Mouse (Mus musculus): Measurements from ENCODE around the gene Mmp14. TPM values are rescaled to one million over a fixed set of nuclear protein-coding genes. Genes with fewer than 3 reads are reported as not detected.

Gene Mmp14
- total and polyA plus RNA-seq, 3 experiments = 19.4 to 29.9 TPM; not detected in 1

GRCm38 (mm10) chr14:54424634-54425033 lies 6.8 kb upstream of the Mmp14 start:
- peak overlapping the region; percentile 94 for H3K9ac ChIP-seq (ENCODE audit: control insufficient read depth, low read depth, low read length, poor library complexity, severe bottlenecking)

GRCm38 (mm10) chr14:54425540-54425939 lies 5.9 kb upstream of the Mmp14 start:
- peaks cover 5 to 42% of the 10 kb centered on the region in 2 experiments; a peak in 3 of 4 replicates for H3K4me1 ChIP-seq (ENCODE audit: control insufficient read depth in 1 of 2, insufficient read depth in 2 of 2, low read length in 2 of 2)
- peaks cover 0 to 44% of the 10 kb centered on the region in 2 experiments; a peak in 2 of 4 replicates for H3K36me3 ChIP-seq (ENCODE audit: control insufficient read depth in 1 of 2, insufficient read depth in 2 of 2, low read length in 2 of 2)
- H3K9ac ChIP-seq (ENCODE audit: control insufficient read depth, low read depth, low read length, poor library complexity, severe bottlenecking) = peak overlapping the region; percentile 94
- peak overlapping the region; percentile 100 for H3K27ac ChIP-seq (ENCODE audit: control insufficient read depth, low read depth, low read length)
- peak overlapping the region; percentile 42 to 67 for H3K4me3 ChIP-seq (ENCODE audit: control insufficient read depth in 1 of 2, insufficient read depth in 1 of 2, low read depth in 2 of 2, low read length in 2 of 2)
- H3K9me3 ChIP-seq (replicated peaks; ENCODE audit: insufficient read depth, low read length) = no peaks in the 10 kb centered on the region
- peak; percentile 53 for DNase-seq (ENCODE audit: low read depth, low spot score)
- H3K79me2 ChIP-seq (ENCODE audit: control insufficient read depth, insufficient read depth, low read length, poor library complexity) = peaks cover 25% of the 10 kb centered on the region
- TF ChIP-seq MAX (IDR thresholded peaks at IDR 0.05; ENCODE audit: low read length) (no peak), EP300 (IDR thresholded peaks at IDR 0.05; ENCODE audit: low read depth in 1 of 2, low read length in 2 of 2) (peak in 1 of 2 experiments; percentile 49; a peak in 3 of 4 replicates), ETS1 (IDR thresholded peaks at IDR 0.05; ENCODE audit: low read depth, low read length) (peak; percentile 70; the same call in 1 of the 2 replicates), KAT2A (conservative IDR thresholded peaks at IDR 0.05; ENCODE audit: low read depth, low read length) (no peak), POLR2A (IDR thresholded peaks at IDR 0.05; ENCODE audit: control insufficient read depth in 1 of 2, insufficient read depth in 1 of 2, low read depth in 1 of 2, low read length in 2 of 2, poor library complexity in 1 of 2) (no peak), RCOR1 (IDR thresholded peaks at IDR 0.05; ENCODE audit: low read depth, low read length) (peak; percentile 49; the same call in 1 of the 2 replicates), GATA1 (IDR thresholded peaks at IDR 0.05; ENCODE audit: low read depth, low read length) (peak; percentile 85), NELFE (IDR thresholded peaks at IDR 0.05; ENCODE audit: low read depth, low read length) (peak; percentile 44; the same call in 1 of the 2 replicates)
- H3K27me3 ChIP-seq (ENCODE audit: control insufficient read depth in 1 of 2, insufficient read depth in 2 of 2, low read length in 2 of 2) = no peaks in the 10 kb centered on the region

More at GRCm38 (mm10) chr14:54424634-54425033, 6.8 kb upstream of the Mmp14 start:
- H3K27me3 ChIP-seq (ENCODE audit: control insufficient read depth in 1 of 2, insufficient read depth in 2 of 2, low read length in 2 of 2) = no peaks in the 10 kb centered on the region
- peaks cover 0 to 37% of the 10 kb centered on the region in 2 experiments; a peak in 2 of 4 replicates for H3K36me3 ChIP-seq (ENCODE audit: control insufficient read depth in 1 of 2, insufficient read depth in 2 of 2, low read length in 2 of 2)
- peaks cover 5 to 33% of the 10 kb centered on the region in 2 experiments; a peak in 3 of 4 replicates for H3K4me1 ChIP-seq (ENCODE audit: control insufficient read depth in 1 of 2, insufficient read depth in 2 of 2, low read length in 2 of 2)
- H3K27ac ChIP-seq (ENCODE audit: control insufficient read depth, low read depth, low read length) = peak overlapping the region; percentile 100
- no peaks in the 10 kb centered on the region for H3K9me3 ChIP-seq (replicated peaks; ENCODE audit: insufficient read depth, low read length)
- H3K79me2 ChIP-seq (ENCODE audit: control insufficient read depth, insufficient read depth, low read length, poor library complexity) = peaks cover 25% of the 10 kb centered on the region
- peak overlapping the region; percentile 12 to 67; a peak in 3 of 4 replicates for H3K4me3 ChIP-seq (ENCODE audit: control insufficient read depth in 1 of 2, insufficient read depth in 1 of 2, low read depth in 2 of 2, low read length in 2 of 2)
- peak; percentile 93 for TF ChIP-seq SIN3A (IDR thresholded peaks at IDR 0.05; ENCODE audit: low read length)
- TF ChIP-seq TCF12 (IDR thresholded peaks at IDR 0.05; ENCODE audit: low read depth, low read length) = peak; percentile 92
- TF ChIP-seq USF1 (IDR thresholded peaks at IDR 0.05; ENCODE audit: low read depth, low read length) = no peak
- peak; percentile 44 for TF ChIP-seq RCOR1 (IDR thresholded peaks at IDR 0.05; ENCODE audit: low read depth, low read length)
- TF ChIP-seq BHLHE40 (IDR thresholded peaks at IDR 0.05; ENCODE audit: borderline replicate concordance, low read depth, low read length) = no peak
- peak in 1 of 2 experiments; percentile 46; a peak in 1 of 4 replicates for TF ChIP-seq POLR2A (IDR thresholded peaks at IDR 0.05; ENCODE audit: control insufficient read depth in 1 of 2, insufficient read depth in 1 of 2, low read depth in 1 of 2, low read length in 2 of 2, poor library complexity in 1 of 2)
- no peak for TF ChIP-seq ZNF384 (IDR thresholded peaks at IDR 0.05; ENCODE audit: low read depth, low read length)
- TF ChIP-seq RAD21 (IDR thresholded peaks at IDR 0.05; ENCODE audit: low read depth, low read length) = no peak
- TF ChIP-seq MAFK (IDR thresholded peaks at IDR 0.05; ENCODE audit: borderline replicate concordance, low read depth, low read length) = no peak; the same call in 1 of the 2 replicates
- no peak for TF ChIP-seq KAT2A (conservative IDR thresholded peaks at IDR 0.05; ENCODE audit: low read depth, low read length)
- no peak for TF ChIP-seq POLR2AphosphoS5 (IDR thresholded peaks at IDR 0.05; ENCODE audit: borderline replicate concordance, low read depth, low read length)
- peak; percentile 95 to 97 for TF ChIP-seq EP300 (IDR thresholded peaks at IDR 0.05; ENCODE audit: low read depth in 1 of 2, low read length in 2 of 2)
- no peak; the same call in 1 of the 2 replicates for TF ChIP-seq POLR2AphosphoS2 (IDR thresholded peaks at IDR 0.05; ENCODE audit: low read length)
- peak; percentile 90 for TF ChIP-seq ETS1 (IDR thresholded peaks at IDR 0.05; ENCODE audit: low read depth, low read length)
- TF ChIP-seq NELFE (IDR thresholded peaks at IDR 0.05; ENCODE audit: low read depth, low read length) = peak; percentile 51
- peak; percentile 37; the same call in 1 of the 2 replicates for TF ChIP-seq TAL1 (IDR thresholded peaks at IDR 0.05; ENCODE audit: low read length)
- no peak for TF ChIP-seq TBP (IDR thresholded peaks at IDR 0.05; ENCODE audit: low read depth, low read length)
- TF ChIP-seq JUND (IDR thresholded peaks at IDR 0.05; ENCODE audit: low read depth, low read length) = peak; percentile 72; the same call in 1 of the 2 replicates
- TF ChIP-seq NRF1 (IDR thresholded peaks at IDR 0.05; ENCODE audit: insufficient read depth, low read depth, low read length, poor library complexity, severe bottlenecking) = no peak
- no peak for TF ChIP-seq GABPA (IDR thresholded peaks at IDR 0.05; ENCODE audit: low read depth, low read length)
- TF ChIP-seq CHD1 (IDR thresholded peaks at IDR 0.05; ENCODE audit: low read depth, low read length) = peak; percentile 58; the same call in 1 of the 2 replicates
- TF ChIP-seq E2F4 (IDR thresholded peaks at IDR 0.05; ENCODE audit: borderline replicate concordance, low read depth, low read length) = no peak
- TF ChIP-seq MYB (IDR thresholded peaks at IDR 0.05; ENCODE audit: low read depth, low read length) = peak; percentile 96
- TF ChIP-seq MYC (IDR thresholded peaks at IDR 0.05; ENCODE audit: low read depth, low read length) = peak; percentile 71; the same call in 1 of the 2 replicates
- TF ChIP-seq ZKSCAN1 (IDR thresholded peaks at IDR 0.05; ENCODE audit: low read depth, low read length) = no peak
- TF ChIP-seq USF2 (IDR thresholded peaks at IDR 0.05; ENCODE audit: borderline replicate concordance in 1 of 2, insufficient read depth in 1 of 2, low read depth in 1 of 2, low read length in 2 of 2) = no peak
- 0 out of 2 replicates have a peak, but pooled peaks have one; percentile 30 for TF ChIP-seq HCFC1 (IDR thresholded peaks at IDR 0.05; ENCODE audit: low read depth, low read length)
- TF ChIP-seq ZMIZ1 (IDR thresholded peaks at IDR 0.05; ENCODE audit: low read depth, low read length) = peak; percentile 92; the same call in 1 of the 2 replicates
- TF ChIP-seq GATA1 (IDR thresholded peaks at IDR 0.05; ENCODE audit: low read depth, low read length) = peak; percentile 90
- no peak for TF ChIP-seq MEF2A (IDR thresholded peaks at IDR 0.05; ENCODE audit: extremely low read depth, insufficient replicate concordance, low read depth, low read length, poor library complexity, severe bottlenecking)
- TF ChIP-seq ELF1 (IDR thresholded peaks at IDR 0.05; ENCODE audit: low read depth, low read length) = peak; percentile 18; the same call in 1 of the 2 replicates
- peak; percentile 84 for DNase-seq (ENCODE audit: low read depth, low spot score)
